Mouse (Mus musculus) embryonic facial prominence, embryonic 14.5 days (tissue): ENCODE measurements around the gene Pltp. TPM values are rescaled to one million over a fixed set of nuclear protein-coding genes. Genes with fewer than 3 reads are reported as not detected.
"Not testable (repeated sequence)": the region's sequence is repeated elsewhere in the genome, so short reads cannot be mapped to it uniquely, and the experiment has no call there.

Source experiments
- ATAC-seq: fragments of 200-750 bp; cut with Nextera tagmentation; 2 replicates; pipeline ENCODE4 v1.8.0; 2017; ENCODE audit warnings: low read depth, moderate number of reproducible peaks, moderate TSS enrichment
- DNase-seq: peaks from one replicate; pipeline ENCODE4 v3.0.0-alpha.2; 2015; ENCODE audit warnings: low spot score
- H3K27ac ChIP-seq: fragments of 300-500 bp; sonication (generic); replicated peaks from 2 replicates; pipeline ENCODE4 v1.5.1; 2014; ENCODE audit warnings: low read depth, mild to moderate bottlenecking, low read length, moderate library complexity
- H3K27me3 ChIP-seq: fragments of 300-500 bp; sonication (generic); replicated peaks from 2 replicates; pipeline ENCODE4 v1.6.1; 2014; ENCODE audit warnings: low read length; ENCODE audit not compliant: control insufficient read depth, insufficient read depth
- H3K36me3 ChIP-seq: fragments of 300-500 bp; sonication (generic); 2 replicates; pipeline ENCODE4 v1.6.1; 2014; ENCODE audit warnings: low read length, mixed read lengths; ENCODE audit not compliant: control insufficient read depth, insufficient read depth
- H3K4me1 ChIP-seq: fragments of 300-500 bp; sonication (generic); 2 replicates; pipeline ENCODE4 v1.6.1; 2014; ENCODE audit warnings: antibody characterized with exemption, low read length; ENCODE audit not compliant: control insufficient read depth, insufficient read depth
- H3K4me2 ChIP-seq: fragments of 300-500 bp; sonication (generic); 2 replicates; pipeline ENCODE4 v1.6.1; 2014; ENCODE audit warnings: low read depth, mild to moderate bottlenecking, low read length, moderate library complexity, mixed read lengths
- H3K4me3 ChIP-seq: fragments of 300-500 bp; sonication (generic); 2 replicates; pipeline ENCODE4 v1.5.1; 2014; ENCODE audit warnings: low read depth, mild to moderate bottlenecking, low read length
- H3K9ac ChIP-seq: fragments of 300-500 bp; sonication (generic); 2 replicates; pipeline ENCODE4 v1.6.1; 2014; ENCODE audit warnings: low read depth, mild to moderate bottlenecking, low read length, moderate library complexity, mixed read lengths
- H3K9me3 ChIP-seq: fragments of 300-500 bp; sonication (generic); 2 replicates; pipeline ENCODE4 v1.6.1; 2016; ENCODE audit warnings: low read length; ENCODE audit not compliant: control insufficient read depth
- WGBS: fragments of 180-500 bp; shearing (Covaris S2); extraction: QIAGEN DNeasy Blood & Tissue Kit; methylation state at CpG from one replicate; pipeline ENCODE4 v1.1.7; 2014; 5-methylcytosine and 5-hydroxymethylcytosine counted together
- polyA plus RNA-seq: library from polyadenylated mRNA; unstranded; fragments of >200 nt; fragmentation: Nextera tagmentation; extraction: Ambion mirVana; gene quantifications from 2 replicates; pipeline ENCODE4 v1.2.1, GENCODE M21; 2014

Pltp gene
- polyA plus RNA-seq, 1 experiment from 2014 or later, result 50.1 TPM

GRCm38 (mm10) chr2:164862179-164862861 is 4.8 kb upstream of the Pltp start:
- peak; percentile 87 for DNase-seq
- no peak overlapping the region for H3K4me3 ChIP-seq
- peaks cover 4% of the 10 kb centered on the region; the same call in 1 of the 2 replicates for H3K27me3 ChIP-seq
- no peaks in the 10 kb centered on the region for H3K9me3 ChIP-seq
- H3K4me2 ChIP-seq, result no peak overlapping the region
- H3K27ac ChIP-seq, result peak overlapping the region; percentile 33; the same call in 1 of the 2 replicates
- H3K36me3 ChIP-seq, result no peaks in the 10 kb centered on the region
- peak; percentile 67 for ATAC-seq
- 33% methylated on average over 8 of the region's 9 CpGs for WGBS
- no peak overlapping the region for H3K9ac ChIP-seq
- peaks cover 12% of the 10 kb centered on the region for H3K4me1 ChIP-seq

GRCm38 (mm10) chr2:164861094-164861493 is 3.6 kb upstream of the Pltp start:
- no peak for DNase-seq
- WGBS, result 55% methylated on average over 4 of the region's 4 CpGs
- H3K36me3 ChIP-seq, result no peaks in the 10 kb centered on the region

GRCm38 (mm10) chr2:164859640-164860432 is 2.3 kb upstream of the Pltp start:
- Histone ChIP-seq H3K4me2 (no peak overlapping the region), H3K27ac (no peak overlapping the region), H3K9me3 (no peaks in the 10 kb centered on the region), H3K4me1 (peaks cover 14% of the 10 kb centered on the region), H3K4me3 (no peak overlapping the region), H3K36me3 (no peaks in the 10 kb centered on the region), H3K27me3 (peaks cover 23% of the 10 kb centered on the region), H3K9ac (no peak overlapping the region)
- DNase-seq (no peak), ATAC-seq (no peak)
- WGBS, result 57% methylated on average over 9 of the region's 9 CpGs

More at GRCm38 (mm10) chr2:164861094-164861493, 3.6 kb upstream of the Pltp start:
- peaks cover 14% of the 10 kb centered on the region for H3K4me1 ChIP-seq
- H3K4me2 ChIP-seq, result no peak overlapping the region
- H3K27ac ChIP-seq, result no peak overlapping the region
- no peak overlapping the region for H3K4me3 ChIP-seq
- no peak overlapping the region for H3K9ac ChIP-seq
- no peak for ATAC-seq
- no peaks in the 10 kb centered on the region for H3K9me3 ChIP-seq
- peaks cover 16% of the 10 kb centered on the region for H3K27me3 ChIP-seq

GRCm38 (mm10) chr2:164859155-164859554 is 1.6 kb upstream of the Pltp start:
- H3K27me3 ChIP-seq, result peaks cover 28% of the 10 kb centered on the region
- 37% methylated on average over 2 of the region's 2 CpGs for WGBS

GRCm38 (mm10) chr2:164857842-164858553 is 487 bp upstream of the Pltp start:
- WGBS, result 8% methylated on average over 19 of the region's 19 CpGs
- no peaks in the 10 kb centered on the region for H3K9me3 ChIP-seq
- DNase-seq, result no peak
- H3K4me1 ChIP-seq, result peaks cover 14% of the 10 kb centered on the region
- H3K4me3 ChIP-seq, result peak overlapping the region; percentile 57
- H3K4me2 ChIP-seq, result peak overlapping the region; percentile 96
- H3K27me3 ChIP-seq, result peaks cover 28% of the 10 kb centered on the region
- H3K36me3 ChIP-seq, result no peaks in the 10 kb centered on the region
- peak overlapping the region; percentile 62 for H3K9ac ChIP-seq
- no peak for ATAC-seq
- peak overlapping the region; percentile 74 for H3K27ac ChIP-seq

More at GRCm38 (mm10) chr2:164859155-164859554, 1.6 kb upstream of the Pltp start:
- H3K9me3 ChIP-seq, result no peaks in the 10 kb centered on the region
- H3K4me1 ChIP-seq, result peaks cover 14% of the 10 kb centered on the region
- no peak overlapping the region for H3K27ac ChIP-seq
- no peaks in the 10 kb centered on the region for H3K36me3 ChIP-seq
- ATAC-seq (no peak), DNase-seq (no peak)
- H3K4me2 ChIP-seq, result no peak overlapping the region
- no peak overlapping the region for H3K4me3 ChIP-seq
- no peak overlapping the region for H3K9ac ChIP-seq

- peak; percentile 24 for ATAC-seq
- Histone ChIP-seq H3K36me3 (0 out of 2 replicates have a peak, but pooled peaks cover 4% of the 10 kb centered on the region), H3K27me3 (peaks cover 28% of the 10 kb centered on the region), H3K4me2 (peak overlapping the region; percentile 96), H3K4me3 (peak overlapping the region; percentile 57), H3K27ac (peak overlapping the region; percentile 48; the same call in 1 of the 2 replicates), H3K9me3 (no peaks in the 10 kb centered on the region), H3K9ac (peak overlapping the region; percentile 62), H3K4me1 (0 out of 2 replicates have a peak, but pooled peaks cover 6% of the 10 kb centered on the region)
- 1% methylated on average over 42 of the region's 42 CpGs for WGBS
- DNase-seq, result peak; percentile 48
Measured at GRCm38 (mm10) chr2:164856309-164857100, 1.0 kb downstream of the Pltp start.

- 75% methylated on average over 5 of the region's 5 CpGs for WGBS
- H3K27me3 ChIP-seq, result peaks cover 28% of the 10 kb centered on the region
- H3K9ac ChIP-seq, DNase-seq, ATAC-seq, H3K27ac ChIP-seq, H3K9me3 ChIP-seq, H3K4me1 ChIP-seq, H3K4me3 ChIP-seq, H3K36me3 ChIP-seq: not testable (repeated sequence)
- peak overlapping the region; percentile 96 for H3K4me2 ChIP-seq
Measured at GRCm38 (mm10) chr2:164855572-164855971, 1.9 kb downstream of the Pltp start.

- H3K27ac ChIP-seq, result no peak overlapping the region
- no peak overlapping the region for H3K9ac ChIP-seq
- no peak overlapping the region for H3K4me3 ChIP-seq
- ATAC-seq, result no peak
- H3K9me3 ChIP-seq, result no peaks in the 10 kb centered on the region
- peaks cover 7% of the 10 kb centered on the region for H3K27me3 ChIP-seq
- no peak for DNase-seq
- WGBS, result 71% methylated on average over 8 of the region's 8 CpGs
- H3K4me1 ChIP-seq, result no peaks in the 10 kb centered on the region
- no peak overlapping the region for H3K4me2 ChIP-seq
- H3K36me3 ChIP-seq, result peaks cover 8% of the 10 kb centered on the region; the same call in 1 of the 2 replicates
Measured at GRCm38 (mm10) chr2:164850061-164850460, 7.5 kb downstream of the Pltp start.
